In the genomic region with DNA sequence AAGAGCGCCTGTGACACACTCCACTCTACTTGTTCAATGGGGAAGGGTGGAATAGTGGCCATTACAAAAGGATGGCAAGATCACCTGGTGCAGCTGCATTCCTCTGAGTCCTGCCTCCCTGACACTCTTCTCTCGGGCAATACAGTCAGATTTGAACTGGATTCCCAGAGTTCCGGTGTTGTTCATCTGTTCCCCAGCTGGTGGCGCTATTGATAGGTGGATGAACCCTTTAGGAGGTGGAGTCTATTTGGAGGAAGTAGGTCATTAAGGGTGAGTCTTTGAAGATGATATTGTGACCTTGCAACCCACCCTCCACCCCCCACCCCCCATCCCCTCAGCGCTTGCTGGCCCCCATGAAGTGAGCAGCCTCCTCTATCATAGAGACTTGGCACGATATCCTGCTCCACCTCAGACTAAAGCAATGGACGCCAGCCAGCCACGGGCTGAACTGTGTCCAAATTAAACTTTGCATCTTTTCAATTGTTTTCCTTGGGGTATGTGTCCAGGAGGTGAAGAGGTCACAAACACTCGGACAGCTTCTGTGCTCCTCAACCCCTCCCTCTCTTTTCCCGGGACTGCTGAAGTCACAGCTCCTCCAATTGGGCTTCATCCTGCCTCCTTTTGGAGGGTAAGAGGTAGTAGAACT, we compare ENCODE assay signal across 10 mouse cellular contexts.
A peak's percentile ranks its signal among the peaks of the same experiment; 100 is the strongest.
DNase-seq lines count a peak whose midpoint lies in the region; ATAC-seq and TF ChIP-seq lines count a peak whose summit lies in the region.
"Had no signal": no experiment of that assay in that cellular context is flagged by ENCODE, and none has a peak within 500 bp of the region (broad histone marks: within the 10 kb centered on the region; RNA-seq: fewer than 3 reads in every experiment).

No protein-coding gene starts in this region.

- no peak for DNase-seq in forebrain, postnatal 0 days
- DNase-seq in forebrain, embryonic 10.5 days (ENCODE audit: extremely low spot score, low spot score) = no peak
- DNase-seq in neural tube, embryonic 10.5 days (ENCODE audit: extremely low spot score, low spot score) = peak; percentile 48
- DNase-seq in adrenal gland, postnatal 10 days = peak; percentile 50
- DNase-seq in lung, postnatal 10 days = peak; percentile 62
- DNase-seq in frontal cortex, postnatal 10 days (ENCODE audit: low spot score in 2 of 2) = no peak
- DNase-seq: liver, embryonic 13.5 days had no signal

- peak; percentile 44; the same call in 1 of the 2 replicates for TF ChIP-seq CTCF in forebrain, postnatal 0 days (IDR thresholded peaks at IDR 0.05; ENCODE audit: low read depth)

- H3K9ac ChIP-seq in forebrain, postnatal 0 days = no peak overlapping the region
- H3K9ac ChIP-seq in neural tube, embryonic 15.5 days (replicated peaks) = no peak overlapping the region
- no peak overlapping the region for H3K9ac ChIP-seq in heart, embryonic 14.5 days (ENCODE audit: low read length)
- H3K9ac ChIP-seq: liver, embryonic 13.5 days had no signal

- ATAC-seq in forebrain, postnatal 0 days = no peak
- no peak for ATAC-seq in neural tube, embryonic 15.5 days (ENCODE audit: low FRiP score)
- peak; percentile 22; the same call in 1 of the 2 replicates for ATAC-seq in heart, embryonic 14.5 days (ENCODE audit: insufficient number of reproducible peaks, insufficient read depth, low FRiP score, low read depth)
- ATAC-seq: Patski had no signal

- H3K36me3 ChIP-seq in forebrain, postnatal 0 days (ENCODE audit: insufficient read depth) = no peaks in the 10 kb centered on the region
- H3K36me3 ChIP-seq in forebrain, embryonic 10.5 days (replicated peaks) = no peaks in the 10 kb centered on the region
- no peaks in the 10 kb centered on the region for H3K36me3 ChIP-seq in neural tube, embryonic 15.5 days
- no peaks in the 10 kb centered on the region for H3K36me3 ChIP-seq in heart, embryonic 14.5 days (ENCODE audit: control insufficient read depth, insufficient read depth, low read length)
- H3K36me3 ChIP-seq: liver, embryonic 13.5 days had no signal

- no peak overlapping the region for H3K27ac ChIP-seq in forebrain, postnatal 0 days (ENCODE audit: low read depth, low read length)
- no peak overlapping the region for H3K27ac ChIP-seq in forebrain, embryonic 10.5 days
- H3K27ac ChIP-seq in neural tube, embryonic 15.5 days (replicated peaks) = no peak overlapping the region
- H3K27ac ChIP-seq in heart, embryonic 14.5 days (replicated peaks in 1 of 2; ENCODE audit: control insufficient read depth in 1 of 2, insufficient read depth in 1 of 2, low read depth in 2 of 2, low read length in 2 of 2) = no peak overlapping the region
- H3K27ac ChIP-seq: liver, embryonic 13.5 days had no signal

- H3K9me3 ChIP-seq in forebrain, postnatal 0 days (ENCODE audit: low read length) = no peaks in the 10 kb centered on the region
- peaks cover 11% of the 10 kb centered on the region for H3K9me3 ChIP-seq in forebrain, embryonic 10.5 days
- no peaks in the 10 kb centered on the region for H3K9me3 ChIP-seq in neural tube, embryonic 15.5 days (replicated peaks)
- H3K9me3 ChIP-seq in heart, embryonic 14.5 days (ENCODE audit: control insufficient read depth, low read length) = peaks cover 4% of the 10 kb centered on the region; the same call in 1 of the 2 replicates

- no peaks in the 10 kb centered on the region for H3K27me3 ChIP-seq in forebrain, postnatal 0 days (ENCODE audit: insufficient read depth, low read length)
- peaks cover 35% of the 10 kb centered on the region for H3K27me3 ChIP-seq in forebrain, embryonic 10.5 days (ENCODE audit: poor library complexity, severe bottlenecking)
- H3K27me3 ChIP-seq in neural tube, embryonic 15.5 days (replicated peaks) = no peaks in the 10 kb centered on the region
- no peaks in the 10 kb centered on the region for H3K27me3 ChIP-seq in heart, embryonic 14.5 days (ENCODE audit: control insufficient read depth, insufficient read depth, low read length)
- H3K27me3 ChIP-seq: liver, embryonic 13.5 days; Patski had no signal

- no peak overlapping the region for H3K4me2 ChIP-seq in forebrain, postnatal 0 days (ENCODE audit: low read depth)
- no peak overlapping the region for H3K4me2 ChIP-seq in neural tube, embryonic 15.5 days
- H3K4me2 ChIP-seq in heart, embryonic 14.5 days (ENCODE audit: low read length) = no peak overlapping the region
- H3K4me2 ChIP-seq: liver, embryonic 13.5 days had no signal

- WGBS in forebrain, postnatal 0 days = 50% methylated on average over 10 of the region's 10 CpGs
- 72% methylated on average over 10 of the region's 10 CpGs for WGBS in forebrain, embryonic 10.5 days
- WGBS in neural tube, embryonic 15.5 days = 57% methylated on average over 10 of the region's 10 CpGs
- WGBS in heart, embryonic 14.5 days = 59% methylated on average over 10 of the region's 10 CpGs

- H3K4me3 ChIP-seq in forebrain, postnatal 0 days (ENCODE audit: low read depth, low read length) = no peak overlapping the region
- no peak overlapping the region for H3K4me3 ChIP-seq in forebrain, embryonic 10.5 days
- H3K4me3 ChIP-seq in neural tube, embryonic 15.5 days (replicated peaks) = no peak overlapping the region
- no peak overlapping the region for H3K4me3 ChIP-seq in heart, embryonic 14.5 days (ENCODE audit: control insufficient read depth in 1 of 2, insufficient read depth in 1 of 2, low read depth in 1 of 2, low read length in 2 of 2)
- H3K4me3 ChIP-seq: liver, embryonic 13.5 days had no signal

- peaks cover 10% of the 10 kb centered on the region; the same call in 1 of the 2 replicates for H3K4me1 ChIP-seq in forebrain, postnatal 0 days (ENCODE audit: insufficient read depth)
- peaks cover 23% of the 10 kb centered on the region for H3K4me1 ChIP-seq in forebrain, embryonic 10.5 days
- peaks cover 14% of the 10 kb centered on the region for H3K4me1 ChIP-seq in neural tube, embryonic 15.5 days
- peaks cover 13 to 17% of the 10 kb centered on the region in 2 experiments for H3K4me1 ChIP-seq in heart, embryonic 14.5 days (ENCODE audit: control insufficient read depth in 2 of 2, insufficient read depth in 2 of 2, low read length in 2 of 2)
- H3K4me1 ChIP-seq: liver, embryonic 13.5 days had no signal

Comparison
In these comparisons a context has a peak if more than half of its experiments do, and no peak if none do; other contexts are left out.
1. DNase-seq: peak in neural tube, embryonic 10.5 days (single experiment), adrenal gland, postnatal 10 days (single experiment) and lung, postnatal 10 days (single experiment); none in forebrain, postnatal 0 days (single experiment), forebrain, embryonic 10.5 days (single experiment) and frontal cortex, postnatal 10 days (0 of 2).